Mouse (Mus musculus) B cell, adult 67 days (primary cell): ENCODE measurements around the gene Gas1. TPM values are rescaled to one million over a fixed set of nuclear protein-coding genes. Genes with fewer than 3 reads are reported as not detected.

Experiments used
- total RNA-seq, 2 experiments: library from RNA; stranded (reverse); gene quantifications; 4 replicates each; pipeline ENCODE4 v1.2.4; 2023

Gene Gas1
- not detected for total RNA-seq

DNA sequence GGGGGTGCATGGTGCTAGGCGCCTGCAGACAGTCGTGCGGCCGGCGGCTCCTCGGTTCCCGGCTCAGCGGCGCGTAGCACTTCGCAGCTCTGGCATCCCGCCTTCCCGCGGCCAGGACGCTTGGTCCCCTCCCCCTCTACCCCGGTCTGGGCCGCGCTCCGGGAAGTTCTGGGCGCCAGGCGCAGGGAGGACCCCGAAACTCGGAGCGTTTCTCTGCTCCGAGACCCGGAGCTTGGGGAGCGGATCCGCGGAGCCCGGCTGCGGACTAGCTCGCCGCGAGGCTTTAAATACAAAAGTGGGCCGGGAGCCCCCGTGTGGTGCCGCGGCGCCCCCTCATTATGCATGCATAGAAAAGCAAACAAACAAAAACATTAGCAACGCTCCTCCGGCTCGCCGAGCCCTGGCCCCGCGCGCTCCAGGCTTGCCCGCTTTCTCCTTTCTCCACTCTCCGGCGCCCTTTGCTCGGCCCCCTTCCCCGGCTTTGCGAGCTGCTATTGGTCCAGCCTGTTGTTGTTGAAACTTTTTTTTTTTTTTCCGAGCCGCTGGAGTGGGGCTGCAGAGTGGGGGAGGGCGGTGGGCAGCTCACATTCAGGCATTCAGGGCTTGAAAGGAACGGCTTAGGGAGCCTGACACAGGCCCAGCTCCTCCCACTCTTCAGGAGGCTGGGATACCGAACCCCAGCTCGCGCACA, at the start of gene Gas1:
Gene Gas1 (minus strand): TSS at position 260 of the 691 bp plus-strand sequence.

